Mouse (Mus musculus) G1E (cell line): ENCODE results near the gene Rnf39.

Experiments
- CTCF ChIP-seq: IDR thresholded peaks from 2 replicates; pipeline ENCODE4 v1.5.1; 2012; ENCODE audit warnings: low read depth, low read length, inconsistent platforms, mixed read lengths
- GATA1 ChIP-seq: IDR thresholded peaks from 2 replicates; pipeline ENCODE4 v1.6.1; 2012; ENCODE audit warnings: borderline replicate concordance, low read length, inconsistent platforms, mixed read lengths
- POLR2AphosphoS5 ChIP-seq: IDR thresholded peaks from 2 replicates; pipeline ENCODE4 v1.6.1; 2012; ENCODE audit warnings: low read depth, low read length, inconsistent platforms; ENCODE audit not compliant: insufficient replicate concordance

- TF ChIP-seq CTCF (no peak), POLR2AphosphoS5 (no peak), GATA1 (no peak)
Measured at GRCm38 (mm10) chr17:36931806-36932205, 10.9 kb upstream of the Rnf39 start.
